Mouse (Mus musculus): ENCODE results near the gene Vmn2r40. TPM values are rescaled to one million over a fixed set of nuclear protein-coding genes. Genes with fewer than 3 reads are reported as not detected.
"Not testable (repeated sequence)": the region's sequence is repeated elsewhere in the genome, so short reads cannot be mapped to it uniquely, and the experiment has no call there.

The Vmn2r40 gene
- total RNA-seq (2021), result not detected

- DNase-seq (ENCODE audit: extremely low spot score in 1 of 2, low spot score in 1 of 2), result not testable (repeated sequence)
Measured at GRCm38 (mm10) chr7:8931335-8931734, at the start of gene Vmn2r40. TSS of gene Vmn2r40 (minus strand) at chr7:8931435.

Other genes starting within 250 kb of the Vmn2r40 start
- gene Vmn2r39, start 99.4 kb upstream of the Vmn2r40 start, total RNA-seq (2021), result not detected
- not detected for gene Vmn2r38, start 166.4 kb upstream of the Vmn2r40 start, total RNA-seq (2021)